Mouse (Mus musculus) effector memory CD4-positive, alpha-beta T cell, adult 5 months (primary cell): ENCODE measurements around the gene Man1b1. TPM values are rescaled to one million over a fixed set of nuclear protein-coding genes. Genes with fewer than 3 reads are reported as not detected.

Experiments used
- polyA plus RNA-seq: library from polyadenylated mRNA; unstranded; fragments of 100-300 nt; shearing (Covaris generic); gene quantifications from one replicate; pipeline ENCODE4 v1.2.1, GENCODE M21; 2017

Gene Man1b1
- polyA plus RNA-seq, result 49.9 TPM

DNA sequence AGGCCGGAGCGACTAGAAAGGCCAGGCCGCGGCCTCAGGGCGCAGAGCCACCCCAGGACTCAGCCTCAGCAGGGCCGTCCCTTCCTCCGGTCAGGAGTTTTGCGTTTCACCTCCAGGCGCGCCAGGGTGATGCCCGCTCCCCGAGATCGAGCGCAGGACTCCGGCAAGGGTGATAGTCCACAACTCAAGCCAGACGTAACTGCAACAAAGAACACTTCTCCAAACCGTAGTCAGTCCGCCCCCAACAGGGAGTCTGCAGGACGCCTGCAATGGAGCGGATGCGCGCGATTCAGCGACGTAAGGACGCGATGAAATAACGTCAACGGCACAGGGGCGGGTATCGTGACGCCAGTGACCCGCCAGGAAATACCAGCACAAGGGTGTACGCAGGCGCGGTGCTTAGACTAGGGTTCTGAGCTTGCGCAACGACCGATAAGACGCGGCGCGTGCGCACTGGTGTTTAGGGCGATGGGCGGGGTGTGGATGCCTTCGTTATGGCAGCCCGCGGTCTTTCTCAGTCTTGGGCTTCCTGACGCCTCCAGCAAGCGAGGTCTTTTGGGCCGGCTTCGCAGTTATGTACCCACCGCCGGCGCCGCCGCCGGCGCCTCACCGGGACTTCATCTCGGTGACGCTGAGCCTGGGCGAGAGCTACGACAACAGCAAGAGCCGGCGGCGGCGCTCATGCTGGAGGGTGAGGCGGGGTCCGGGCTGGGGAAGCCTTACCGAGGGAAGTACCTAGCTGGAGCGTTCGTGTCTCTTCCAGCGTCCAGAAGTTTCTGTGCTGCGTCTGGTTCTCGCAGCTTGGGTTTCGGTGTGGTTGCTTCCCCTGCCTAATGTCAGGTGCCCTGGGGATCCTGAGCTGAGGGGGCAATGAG, at the start of gene Man1b1:
Gene Man1b1 (plus strand): TSS at position 53 of the 875 bp plus-strand sequence.

DNA sequence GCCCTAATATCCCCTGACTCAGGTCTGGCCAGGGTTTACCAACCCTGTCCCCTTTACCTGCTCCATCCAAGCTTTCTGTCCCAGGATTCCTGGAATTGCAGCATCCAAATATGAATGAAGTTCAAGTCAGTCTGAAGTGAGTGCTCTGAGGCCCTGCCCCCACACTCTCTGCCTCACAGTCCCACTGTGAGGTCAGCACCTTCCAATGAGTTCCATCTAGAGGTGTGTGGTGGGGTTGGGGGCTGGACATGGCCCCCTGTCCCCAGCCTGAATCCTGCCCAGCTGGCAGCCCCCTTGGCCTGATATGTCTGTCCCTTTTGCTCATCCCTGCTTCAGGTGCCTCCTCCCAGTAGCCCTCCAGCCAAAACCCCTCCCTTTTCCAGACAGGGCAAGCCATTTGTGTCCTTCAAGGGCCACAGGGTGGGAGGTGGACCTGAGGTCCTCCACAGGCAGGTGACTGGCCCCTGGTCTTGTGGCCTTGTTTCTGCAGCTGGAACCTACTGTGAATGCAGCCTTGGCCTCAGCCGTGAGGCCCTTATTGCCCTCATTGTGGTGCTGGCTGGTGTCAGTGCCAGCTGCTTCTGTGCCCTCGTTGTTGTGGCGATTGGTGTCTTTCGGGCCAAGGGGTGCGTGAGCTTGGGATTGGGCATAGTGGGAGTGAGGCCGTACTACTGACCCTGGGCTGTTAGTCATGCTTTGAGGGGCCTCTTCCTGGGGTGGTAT, 44.0 kb upstream of the Man1b1 start, which contains the start of gene Tmem210:
Gene Tmem210 (plus strand): TSS at position 219 of the 723 bp plus-strand sequence.

DNA sequence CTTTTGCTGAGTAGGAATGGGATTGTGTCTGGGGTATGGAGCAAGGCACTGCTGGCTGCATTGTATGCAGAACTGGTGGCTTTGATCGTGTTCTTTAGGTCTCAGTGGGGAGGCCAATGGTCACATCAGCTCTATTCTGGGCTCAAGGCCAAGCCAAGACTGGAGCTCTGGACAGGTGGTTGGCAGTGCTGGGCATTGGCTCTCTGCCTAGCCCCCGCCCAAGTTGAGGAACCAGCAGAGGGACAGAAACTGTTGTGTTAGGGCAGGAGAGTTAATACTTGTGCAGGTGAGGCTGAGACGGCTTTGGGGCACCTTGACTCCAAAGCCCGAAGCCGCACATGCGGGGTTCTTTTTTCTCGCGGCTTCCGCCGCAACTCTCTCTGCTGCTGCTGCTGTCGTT, 42.5 kb upstream of the Man1b1 start, which contains the start of gene Lrrc26:
Gene Lrrc26 (plus strand): TSS at position 265 of the 400 bp plus-strand sequence.

DNA sequence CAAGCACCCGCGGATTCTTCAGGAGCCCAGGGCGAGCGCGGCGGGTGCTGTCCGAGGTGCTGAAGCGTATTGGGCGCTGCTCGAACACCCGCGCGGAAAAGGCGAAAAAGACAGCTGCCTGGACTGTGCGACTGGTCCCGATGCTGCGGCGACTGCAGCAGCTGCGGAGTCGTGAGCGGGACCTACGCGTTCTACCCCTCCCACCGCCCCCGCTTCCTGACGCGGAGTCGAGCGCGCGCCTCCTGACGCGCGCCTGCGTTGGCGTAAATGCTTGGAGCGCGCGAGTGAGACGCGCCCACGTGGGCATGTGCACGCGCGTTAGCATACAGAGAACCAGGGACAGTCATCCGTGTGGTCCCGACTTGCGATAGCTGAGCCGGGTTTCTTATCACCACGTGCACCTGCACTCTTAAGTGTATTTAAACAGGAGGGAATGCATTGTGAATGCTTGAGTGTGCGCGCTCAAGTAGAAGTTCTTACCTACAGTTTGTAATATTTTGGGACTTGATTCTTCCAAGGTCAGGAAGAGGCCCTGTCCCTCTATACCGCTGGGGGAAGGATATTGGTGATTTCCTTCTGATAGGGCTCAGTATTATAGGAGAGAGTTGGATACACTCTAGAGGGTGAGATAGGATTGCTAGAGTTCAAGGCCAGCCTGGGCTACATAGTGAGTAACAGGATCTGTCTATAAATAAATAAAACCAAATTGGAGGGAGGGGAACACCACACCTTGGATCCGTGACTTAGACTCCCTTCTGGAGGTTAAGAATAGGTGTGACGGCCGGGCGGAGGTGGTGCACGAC, 13.0 kb upstream of the Man1b1 start, which contains the start of gene Grin1:
Gene Grin1 (minus strand): TSS at position 217 of the 803 bp plus-strand sequence.

DNA sequence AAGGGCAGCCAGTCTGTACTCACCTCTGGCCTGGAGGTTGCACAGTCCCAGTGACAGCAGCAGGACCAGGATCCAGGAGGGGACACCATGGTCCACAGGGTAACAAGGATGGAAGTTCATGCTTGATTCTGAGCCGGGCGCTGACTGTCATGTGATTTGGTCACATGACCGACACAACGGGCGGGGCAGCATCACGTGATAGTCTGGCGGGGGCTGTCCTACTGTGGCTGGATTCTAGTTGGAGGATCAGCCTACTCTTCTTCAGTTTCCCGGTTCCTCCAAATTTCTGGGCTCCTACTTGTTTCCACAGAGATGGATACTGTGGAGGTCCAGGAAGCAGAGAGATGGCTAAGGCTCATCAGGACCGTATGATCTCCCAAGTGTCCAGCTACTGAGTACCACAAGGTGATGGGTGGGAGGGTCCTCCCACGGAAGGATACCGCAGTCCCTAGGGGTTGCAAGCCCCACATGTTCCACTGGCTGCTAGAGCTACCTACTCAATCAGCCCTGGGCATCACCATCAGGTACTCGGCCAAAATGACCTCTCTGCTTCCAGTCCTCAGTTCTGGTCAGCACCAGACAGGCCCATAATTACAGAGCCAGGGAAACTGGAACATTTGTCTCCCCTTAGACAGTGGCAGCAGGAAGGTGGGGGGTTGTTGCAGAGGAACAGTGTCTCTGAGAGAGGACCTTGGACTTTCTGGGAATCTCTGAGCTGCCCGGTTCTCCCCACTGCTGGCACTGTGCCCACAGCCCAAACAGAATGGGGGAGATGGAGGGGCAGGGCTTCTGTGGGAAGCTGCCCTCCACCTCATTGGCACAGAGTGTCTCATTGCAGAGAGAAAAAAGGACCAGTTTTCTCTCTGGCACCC, 24.3 kb downstream of the Man1b1 start, which contains the start of gene Dpp7:
Gene Dpp7 (minus strand): TSS at position 152 of the 872 bp plus-strand sequence.

DNA sequence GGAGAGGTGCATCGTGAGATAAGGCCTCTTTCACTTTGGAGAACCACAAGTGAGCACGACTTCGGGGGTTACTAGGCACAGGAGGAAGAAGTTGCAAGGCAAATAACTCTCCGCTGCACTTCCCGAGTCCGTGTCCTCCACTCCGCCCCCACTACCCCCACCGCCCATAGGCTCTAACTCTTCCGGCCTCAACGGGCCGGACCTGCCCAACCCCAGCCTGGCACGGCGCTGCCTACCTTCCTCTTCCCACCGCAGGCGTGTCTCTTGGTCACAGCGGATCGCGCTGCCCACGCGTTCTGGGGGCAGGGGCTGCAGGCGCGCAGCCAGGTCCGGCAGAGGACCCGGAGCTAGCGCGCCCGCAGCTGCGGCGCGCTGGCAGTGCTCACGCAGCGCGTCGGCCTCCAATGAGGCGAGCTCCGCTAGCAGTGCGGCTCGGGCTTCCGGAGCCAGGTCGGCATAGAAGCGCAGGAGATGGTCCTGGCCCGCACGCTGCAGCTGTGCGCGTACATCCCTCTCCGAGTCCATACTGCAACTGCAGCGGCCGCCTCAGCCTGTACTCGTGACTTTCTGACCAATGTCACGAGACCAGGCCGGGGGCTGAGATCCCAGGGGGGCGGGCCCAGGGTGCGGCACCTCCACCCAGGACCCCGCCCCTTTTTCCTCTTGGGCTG, 33.1 kb downstream of the Man1b1 start, which contains the start of gene Uap1l1:
Gene Uap1l1 (minus strand): TSS at position 592 of the 671 bp plus-strand sequence.

DNA sequence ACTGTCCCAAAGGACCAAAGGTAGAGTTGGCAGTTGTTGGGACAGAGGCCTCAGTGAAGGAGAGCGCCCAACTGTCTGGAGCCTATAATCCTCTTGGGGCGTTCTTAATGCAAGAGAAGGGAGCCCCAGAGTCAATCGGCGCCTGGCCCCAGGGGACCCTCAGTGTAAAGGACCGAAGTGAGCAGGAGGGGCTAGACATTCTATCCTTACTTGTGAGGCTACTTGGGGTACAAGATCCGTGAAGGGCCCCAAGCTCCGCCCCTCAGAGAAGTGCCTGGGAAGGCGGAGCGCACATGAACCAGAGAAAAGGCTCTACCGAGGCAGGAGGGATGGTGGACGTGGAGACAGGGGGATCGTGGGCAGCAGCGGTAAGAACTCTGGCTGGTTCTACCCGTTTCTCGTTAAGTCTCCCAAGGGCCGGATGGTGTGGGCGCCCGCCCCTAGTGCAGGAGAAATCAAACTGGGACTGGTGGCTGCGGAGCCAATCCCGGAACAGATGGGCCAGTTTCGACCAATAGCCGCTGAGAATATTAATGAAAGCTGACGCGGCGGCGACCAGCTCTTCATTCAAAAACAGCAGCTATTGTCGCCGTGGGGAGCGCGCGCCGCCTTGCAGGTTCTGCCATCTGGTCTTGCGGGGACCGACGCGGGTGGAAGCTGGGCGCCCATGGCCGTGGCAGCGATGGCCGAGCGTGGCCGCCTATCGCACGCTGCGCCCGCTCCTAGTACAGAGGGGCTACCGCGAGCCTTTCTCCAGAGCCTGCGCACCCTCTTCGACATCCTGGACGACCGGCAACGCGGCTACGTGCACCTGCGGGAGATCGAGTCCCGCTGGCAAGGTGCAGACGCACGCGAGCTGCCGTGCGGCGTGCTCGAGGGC, 39.9 kb downstream of the Man1b1 start, which contains the start of gene Sapcd2:
Gene Sapcd2 (plus strand): TSS at position 558 of the 880 bp plus-strand sequence.

DNA sequence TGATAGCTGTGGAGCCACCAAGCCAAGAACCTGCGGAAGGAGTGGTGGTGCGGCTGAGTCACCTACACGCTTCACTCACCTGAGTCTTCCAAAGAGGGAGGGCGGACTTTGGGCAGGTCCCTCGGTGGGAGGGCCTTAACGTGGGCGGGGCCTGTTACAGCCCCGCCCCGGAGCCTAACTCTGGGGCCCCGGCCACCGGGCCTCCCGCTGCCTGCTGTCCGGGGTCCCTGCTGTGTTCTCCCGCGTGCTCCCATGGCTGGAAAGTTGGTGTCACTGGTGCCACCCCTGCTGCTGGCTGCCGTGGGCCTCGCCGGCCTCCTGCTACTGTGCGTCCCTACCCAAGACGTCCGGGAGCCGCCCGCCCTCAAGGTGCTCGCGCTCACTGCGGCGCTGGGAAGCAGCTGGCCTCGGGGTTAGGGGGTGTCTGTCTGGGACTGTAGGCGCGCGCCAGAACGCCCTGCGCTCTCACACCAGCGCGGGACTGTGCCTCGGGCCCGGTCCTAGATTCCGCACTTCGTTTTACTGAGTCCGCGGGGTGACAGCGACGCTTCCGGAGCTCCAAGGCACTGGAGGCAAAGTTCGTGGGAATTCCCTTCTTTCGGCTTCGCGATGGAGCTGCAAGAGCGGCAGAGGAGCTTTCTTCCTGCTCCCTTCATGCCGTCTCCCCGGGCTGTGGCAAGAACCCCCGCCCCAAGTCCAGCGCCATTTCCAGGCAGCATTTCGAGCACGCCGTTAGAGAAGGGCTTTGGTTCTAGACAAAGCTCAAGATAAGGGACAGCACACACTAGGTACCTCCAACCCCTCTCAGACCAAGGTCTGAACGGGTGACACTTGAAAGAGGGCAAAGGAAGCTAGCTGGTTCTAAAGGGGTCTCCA, 63.8 kb downstream of the Man1b1 start, which contains the start of gene Entpd2:
Gene Entpd2 (plus strand): TSS at position 154 of the 876 bp plus-strand sequence.

DNA sequence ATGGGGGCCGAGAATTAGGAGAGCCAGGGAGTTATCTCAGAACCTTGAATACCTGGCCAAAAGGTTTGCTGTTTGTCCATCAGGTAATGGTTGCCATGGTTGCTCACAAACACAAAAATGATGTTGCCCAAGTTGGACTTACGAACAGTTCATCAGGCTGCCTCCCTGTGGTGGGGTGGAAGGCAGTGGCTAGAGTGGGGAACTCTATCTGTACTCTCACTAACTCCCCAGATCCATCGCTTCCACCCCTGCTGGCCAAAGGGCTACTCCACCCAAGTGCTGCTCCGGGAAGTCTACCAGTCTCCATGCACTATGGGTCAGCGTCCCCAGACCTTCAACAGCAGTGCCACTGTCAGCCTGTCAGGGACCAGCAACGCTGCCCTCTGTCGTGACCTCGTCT, 66.9 kb downstream of the Man1b1 start, which contains the start of gene Npdc1:
Gene Npdc1 (plus strand): TSS at position 301 of the 400 bp plus-strand sequence.

Other genes starting within 250 kb of the Man1b1 start
- 0.64 TPM for gene Noxa1, start 237.2 kb upstream of the Man1b1 start, polyA plus RNA-seq
- gene Nrarp, start 151.6 kb upstream of the Man1b1 start, polyA plus RNA-seq, result 3.9 TPM
- gene Tor4a, start 135.5 kb upstream of the Man1b1 start, polyA plus RNA-seq, result 19.2 TPM
- 82.5 TPM for gene Nelfb, start 120.8 kb upstream of the Man1b1 start, polyA plus RNA-seq
- gene Stpg3, start 117.7 kb upstream of the Man1b1 start, polyA plus RNA-seq, result not detected
- gene Fam166a, start 113.6 kb upstream of the Man1b1 start, polyA plus RNA-seq, result not detected
- gene Tubb4b, start 107.6 kb upstream of the Man1b1 start, polyA plus RNA-seq, result 117 TPM
- gene Slc34a3, start 98.0 kb upstream of the Man1b1 start, polyA plus RNA-seq, result not detected
- not detected for gene Rnf224, start 95.6 kb upstream of the Man1b1 start, polyA plus RNA-seq
- gene Rnf208, start 90.1 kb upstream of the Man1b1 start, polyA plus RNA-seq, result 0.77 TPM
- not detected for gene Cysrt1, start 89.9 kb upstream of the Man1b1 start, polyA plus RNA-seq
- 4.9 TPM for gene AL732309.1, start 85.5 kb upstream of the Man1b1 start, polyA plus RNA-seq
- gene Tmem203, start 76.9 kb upstream of the Man1b1 start, polyA plus RNA-seq, result 19.3 TPM
- 23.1 TPM for gene Tprn, start 69.7 kb upstream of the Man1b1 start, polyA plus RNA-seq
- gene Ssna1, start 59.9 kb upstream of the Man1b1 start, polyA plus RNA-seq, result 57.7 TPM
- 75.1 TPM for gene Anapc2, start 59.9 kb upstream of the Man1b1 start, polyA plus RNA-seq
- gene Tmem210, start 44.2 kb upstream of the Man1b1 start, polyA plus RNA-seq, result not detected
- not detected for gene Lrrc26, start 42.4 kb upstream of the Man1b1 start, polyA plus RNA-seq
- gene Grin1, start 13.2 kb upstream of the Man1b1 start, polyA plus RNA-seq, result not detected
- 20.8 TPM for gene Dpp7, start 24.0 kb downstream of the Man1b1 start, polyA plus RNA-seq
- gene Uap1l1, start 33.3 kb downstream of the Man1b1 start, polyA plus RNA-seq, result 27.9 TPM
- 0.80 TPM for gene Sapcd2, start 40.0 kb downstream of the Man1b1 start, polyA plus RNA-seq
- gene Entpd2, start 63.5 kb downstream of the Man1b1 start, polyA plus RNA-seq, result not detected
- gene Npdc1, start 67.0 kb downstream of the Man1b1 start, polyA plus RNA-seq, result 4.5 TPM
- gene Fut7, start 90.9 kb downstream of the Man1b1 start, polyA plus RNA-seq, result 1.6 TPM
- gene Abca2, start 96.4 kb downstream of the Man1b1 start, polyA plus RNA-seq, result 58.8 TPM
- 3.2 TPM for gene Clic3, start 124.5 kb downstream of the Man1b1 start, polyA plus RNA-seq
- 57.3 TPM for gene Paxx, start 128.8 kb downstream of the Man1b1 start, polyA plus RNA-seq
- not detected for gene Ptgds, start 137.7 kb downstream of the Man1b1 start, polyA plus RNA-seq
- not detected for gene Lcn12, start 161.6 kb downstream of the Man1b1 start, polyA plus RNA-seq
- 67.4 TPM for gene Fbxw5, start 168.4 kb downstream of the Man1b1 start, polyA plus RNA-seq
- 5.9 TPM for gene C8g, start 169.4 kb downstream of the Man1b1 start, polyA plus RNA-seq
- gene Traf2, start 214.6 kb downstream of the Man1b1 start, polyA plus RNA-seq, result 65.0 TPM
- 209 TPM for gene Edf1, start 225.5 kb downstream of the Man1b1 start, polyA plus RNA-seq
- 2.0 TPM for gene Mamdc4, start 242.5 kb downstream of the Man1b1 start, polyA plus RNA-seq
- gene Phpt1, start 242.9 kb downstream of the Man1b1 start, polyA plus RNA-seq, result 48.3 TPM
- gene Ajm1, start 249.4 kb downstream of the Man1b1 start, polyA plus RNA-seq, result not detected